Mouse (Mus musculus): ENCODE measurements around the gene Cacna2d4. TPM values are rescaled to one million over a fixed set of nuclear protein-coding genes. Genes with fewer than 3 reads are reported as not detected.

Cacna2d4 gene
- polyA plus RNA-seq, 1 experiment from 2014 or later, result not detected

DNA sequence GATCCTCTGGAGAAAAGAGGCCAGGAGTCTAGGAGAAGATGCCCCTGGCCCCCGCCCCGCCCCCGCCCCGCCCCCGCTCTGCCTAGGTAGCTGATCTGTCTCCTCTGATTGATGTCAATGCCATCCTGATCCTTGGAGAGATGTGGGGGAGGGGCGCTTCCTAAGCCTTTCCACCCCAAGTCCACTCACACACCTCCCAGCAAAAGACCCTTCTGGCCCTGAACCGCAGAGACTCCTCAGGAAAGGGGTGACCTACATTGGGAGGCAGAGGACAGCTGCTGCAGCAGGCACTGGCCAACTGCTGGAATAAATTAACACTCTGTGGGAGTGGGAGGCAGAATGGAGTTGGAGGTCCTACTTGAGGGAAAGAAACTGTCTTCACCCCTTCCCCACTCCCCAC is 90.2 kb downstream of the Cacna2d4 start:
- no peak for ATAC-seq (ENCODE audit: low read depth)
- H3K27me3 ChIP-seq (ENCODE audit: control insufficient read depth, insufficient read depth, low read depth, low read length), result peaks cover 29% of the 10 kb centered on the region
- H3K9ac ChIP-seq (ENCODE audit: low read length), result no peak overlapping the region
- no peaks in the 10 kb centered on the region for H3K36me3 ChIP-seq (ENCODE audit: control insufficient read depth, insufficient read depth, low read length)
- WGBS, result 19% methylated on average over 7 of the region's 7 CpGs
- H3K27ac ChIP-seq (ENCODE audit: low read length), result no peak overlapping the region
- H3K4me2 ChIP-seq (ENCODE audit: low read depth, low read length), result no peak overlapping the region
- H3K4me1 ChIP-seq (replicated peaks; ENCODE audit: control insufficient read depth, insufficient read depth, low read length), result peaks cover 18% of the 10 kb centered on the region; the same call in 1 of the 2 replicates
- no peak overlapping the region for H3K4me3 ChIP-seq (ENCODE audit: low read length)
- H3K9me3 ChIP-seq (ENCODE audit: control insufficient read depth, low read length), result no peaks in the 10 kb centered on the region

DNA sequence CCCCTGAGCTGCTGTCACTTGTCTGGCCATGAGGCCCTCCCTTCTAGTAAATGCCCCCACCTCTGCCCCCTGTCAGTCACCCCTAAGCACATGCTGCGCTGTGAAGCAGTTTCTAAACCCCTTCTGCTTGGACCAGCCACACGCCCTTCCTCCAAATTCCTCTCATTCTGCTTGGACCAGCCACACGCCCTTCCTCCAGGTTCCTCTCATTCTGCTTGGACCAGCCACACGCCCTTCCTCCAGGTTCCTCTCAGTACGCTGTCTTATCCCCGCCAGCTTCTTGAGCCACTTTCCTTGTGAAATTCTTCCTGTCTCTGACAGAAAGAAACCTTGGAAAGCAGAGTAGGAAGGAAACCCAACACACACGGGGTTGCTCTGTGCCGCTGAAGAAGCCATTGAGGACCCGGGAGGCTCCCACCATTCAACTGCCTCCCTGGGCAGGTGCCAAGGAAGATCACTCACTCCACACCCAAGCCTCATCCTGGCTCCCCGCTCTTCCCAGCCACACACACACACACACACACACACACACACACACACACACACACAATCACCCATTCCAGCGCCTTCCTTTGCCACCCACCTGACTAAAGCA is 92.3 kb downstream of the Cacna2d4 start:
- Histone ChIP-seq H3K36me3 (ENCODE audit: control insufficient read depth, insufficient read depth, low read length) (no peaks in the 10 kb centered on the region), H3K4me3 (ENCODE audit: low read length) (no peak overlapping the region), H3K27ac (ENCODE audit: low read length) (no peak overlapping the region), H3K9ac (ENCODE audit: low read length) (no peak overlapping the region), H3K4me2 (ENCODE audit: low read depth, low read length) (peak overlapping the region; percentile 17; the same call in 1 of the 2 replicates), H3K9me3 (ENCODE audit: control insufficient read depth, low read length) (no peaks in the 10 kb centered on the region), H3K27me3 (ENCODE audit: control insufficient read depth, insufficient read depth, low read depth, low read length) (peaks cover 29% of the 10 kb centered on the region), H3K4me1 (replicated peaks; ENCODE audit: control insufficient read depth, insufficient read depth, low read length) (peaks cover 24% of the 10 kb centered on the region)
- ATAC-seq (ENCODE audit: low read depth), result no peak; the same call in 1 of the 2 replicates
- 9% methylated on average over 10 of the region's 11 CpGs for WGBS

DNA sequence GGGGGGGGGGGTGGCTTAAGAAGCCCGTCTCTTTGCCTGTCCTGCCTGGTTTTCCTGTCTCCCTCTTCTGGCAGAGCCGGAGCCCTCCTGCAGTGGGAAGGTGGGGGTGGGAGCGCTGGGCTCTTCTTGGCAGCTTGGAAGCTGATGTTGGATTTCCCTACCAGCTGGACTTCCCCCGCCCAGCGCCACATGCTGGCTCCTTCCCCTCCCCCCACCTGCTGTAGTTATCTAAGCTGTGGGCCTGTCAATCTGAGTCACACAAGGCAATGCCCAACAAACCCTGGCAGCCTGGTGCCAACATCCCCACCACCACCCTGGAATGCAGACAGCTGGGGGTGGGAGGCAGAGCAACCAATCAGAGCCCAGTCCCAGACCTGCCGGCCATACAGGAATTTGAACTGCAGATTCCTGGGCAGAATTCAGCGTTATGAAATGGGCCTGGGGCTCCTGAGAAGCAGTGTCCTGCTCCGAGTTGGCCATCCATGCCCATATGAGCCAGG is 92.9 kb downstream of the Cacna2d4 start:
- H3K27ac ChIP-seq (ENCODE audit: low read length), result no peak overlapping the region
- no peak overlapping the region for H3K9ac ChIP-seq (ENCODE audit: low read length)
- no peaks in the 10 kb centered on the region for H3K36me3 ChIP-seq (ENCODE audit: control insufficient read depth, insufficient read depth, low read length)
- peaks cover 29% of the 10 kb centered on the region for H3K27me3 ChIP-seq (ENCODE audit: control insufficient read depth, insufficient read depth, low read depth, low read length)
- H3K4me2 ChIP-seq (ENCODE audit: low read depth, low read length), result peak overlapping the region; percentile 17; the same call in 1 of the 2 replicates
- peak; percentile 25; the same call in 1 of the 2 replicates for ATAC-seq (ENCODE audit: low read depth)
- H3K9me3 ChIP-seq (ENCODE audit: control insufficient read depth, low read length), result no peaks in the 10 kb centered on the region
- peaks cover 24% of the 10 kb centered on the region for H3K4me1 ChIP-seq (replicated peaks; ENCODE audit: control insufficient read depth, insufficient read depth, low read length)
- WGBS, result under 1% methylated on average over 8 of the region's 8 CpGs
- no peak overlapping the region for H3K4me3 ChIP-seq (ENCODE audit: low read length)

DNA sequence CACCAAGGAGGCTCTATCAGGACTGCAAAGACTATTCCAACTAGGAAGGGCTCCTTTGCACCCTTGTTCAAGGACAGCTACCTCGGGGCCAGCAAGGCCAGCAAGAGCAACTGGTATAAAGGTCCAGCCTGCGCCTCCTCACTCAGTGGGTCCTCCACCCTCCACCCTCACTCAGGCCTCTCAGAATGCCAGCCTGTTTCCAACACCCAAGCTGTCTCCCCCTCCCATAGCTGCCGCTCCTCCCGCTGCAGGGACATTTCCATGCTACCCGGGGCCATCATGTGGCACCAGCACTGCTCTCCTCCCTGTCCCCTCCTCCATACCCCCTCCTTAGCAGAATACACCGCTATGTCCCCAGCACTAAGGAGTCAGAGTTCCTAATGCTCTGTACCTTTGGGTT is 93.6 kb downstream of the Cacna2d4 start:
- ATAC-seq (ENCODE audit: low read depth), result no peak
- WGBS, result 11% methylated on average over 6 of the region's 6 CpGs
- no peaks in the 10 kb centered on the region for H3K36me3 ChIP-seq (ENCODE audit: control insufficient read depth, insufficient read depth, low read length)
- peaks cover 24% of the 10 kb centered on the region for H3K4me1 ChIP-seq (replicated peaks; ENCODE audit: control insufficient read depth, insufficient read depth, low read length)
- peak overlapping the region; percentile 53; the same call in 1 of the 2 replicates for H3K4me2 ChIP-seq (ENCODE audit: low read depth, low read length)
- peak overlapping the region; percentile 42; the same call in 1 of the 2 replicates for H3K4me3 ChIP-seq (ENCODE audit: low read length)
- no peak overlapping the region for H3K27ac ChIP-seq (ENCODE audit: low read length)
- no peak overlapping the region for H3K9ac ChIP-seq (ENCODE audit: low read length)
- H3K27me3 ChIP-seq (ENCODE audit: control insufficient read depth, insufficient read depth, low read depth, low read length), result peaks cover 29% of the 10 kb centered on the region
- no peaks in the 10 kb centered on the region for H3K9me3 ChIP-seq (ENCODE audit: control insufficient read depth, low read length)

DNA sequence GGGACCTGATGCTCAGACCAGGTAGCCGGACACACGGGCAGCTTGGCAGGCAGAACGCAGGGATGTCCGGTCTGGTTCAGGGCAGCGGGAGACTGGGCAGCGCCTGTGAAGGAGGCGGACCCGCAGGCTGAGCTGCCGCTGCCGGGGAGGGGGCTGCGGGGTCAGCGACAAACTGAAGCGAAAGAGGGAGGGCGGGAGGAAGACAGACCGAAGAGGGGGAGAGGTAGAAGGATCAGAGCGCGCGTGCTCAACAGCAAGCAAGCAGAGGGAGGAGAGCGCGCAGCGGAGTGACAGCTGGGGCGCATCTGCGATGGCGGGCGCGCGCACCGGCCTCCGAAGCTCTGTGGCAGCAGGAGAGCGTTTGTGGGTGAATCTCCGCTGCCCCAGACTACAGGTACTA is 94.2 kb downstream of the Cacna2d4 start, which contains the start of gene Lrtm2:
Gene Lrtm2 (minus strand): TSS at position 261 of the 400 bp plus-strand sequence.
- Histone ChIP-seq H3K9me3 (ENCODE audit: control insufficient read depth, low read length) (no peaks in the 10 kb centered on the region), H3K9ac (ENCODE audit: low read length) (no peak within 1 kb of the TSS), H3K27me3 (ENCODE audit: control insufficient read depth, insufficient read depth, low read depth, low read length) (peaks cover 29% of the 10 kb centered on the region), H3K4me2 (ENCODE audit: low read depth, low read length) (peak within 1 kb of the TSS; percentile 53), H3K4me3 (ENCODE audit: low read length) (peak within 1 kb of the TSS; percentile 42), H3K27ac (ENCODE audit: low read length) (no peak within 1 kb of the TSS), H3K36me3 (ENCODE audit: control insufficient read depth, insufficient read depth, low read length) (no peaks in the 10 kb centered on the region), H3K4me1 (replicated peaks; ENCODE audit: control insufficient read depth, insufficient read depth, low read length) (peaks cover 24% of the 10 kb centered on the region)
- 1% methylated on average over 31 of the region's 31 CpGs for WGBS
- no peak for ATAC-seq (ENCODE audit: low read depth)

DNA sequence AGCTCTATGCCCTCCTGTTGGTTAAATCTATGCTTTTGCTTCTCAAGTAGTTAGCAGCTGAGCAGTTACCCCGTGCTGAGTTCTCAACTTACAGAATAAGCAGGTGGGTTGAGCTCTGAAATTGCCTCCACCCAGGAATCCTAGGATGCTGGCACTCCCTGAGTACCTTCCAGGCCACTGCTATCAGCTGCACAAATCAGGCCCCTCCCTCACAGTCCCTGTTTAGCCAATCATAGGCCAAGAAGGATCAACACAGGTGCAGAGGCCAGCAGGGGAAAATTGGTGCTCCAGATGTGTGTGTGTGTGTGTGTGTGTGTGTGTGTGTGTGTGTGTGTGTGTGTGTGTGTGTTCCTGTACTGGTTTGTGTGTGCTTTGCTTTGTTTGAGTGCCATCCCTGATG is 95.8 kb downstream of the Cacna2d4 start:
- H3K4me2 ChIP-seq (ENCODE audit: low read depth, low read length), result no peak overlapping the region
- H3K9me3 ChIP-seq (ENCODE audit: control insufficient read depth, low read length), result no peaks in the 10 kb centered on the region
- no peak overlapping the region for H3K9ac ChIP-seq (ENCODE audit: low read length)
- H3K4me1 ChIP-seq (replicated peaks; ENCODE audit: control insufficient read depth, insufficient read depth, low read length), result peaks cover 24% of the 10 kb centered on the region
- H3K36me3 ChIP-seq (ENCODE audit: control insufficient read depth, insufficient read depth, low read length), result no peaks in the 10 kb centered on the region
- no peak overlapping the region for H3K4me3 ChIP-seq (ENCODE audit: low read length)
- no peak overlapping the region for H3K27ac ChIP-seq (ENCODE audit: low read length)
- peaks cover 29% of the 10 kb centered on the region for H3K27me3 ChIP-seq (ENCODE audit: control insufficient read depth, insufficient read depth, low read depth, low read length)
- 6% methylated on average over 1 of the region's 1 CpGs for WGBS
- peak; percentile 63 for ATAC-seq (ENCODE audit: low read depth)

DNA sequence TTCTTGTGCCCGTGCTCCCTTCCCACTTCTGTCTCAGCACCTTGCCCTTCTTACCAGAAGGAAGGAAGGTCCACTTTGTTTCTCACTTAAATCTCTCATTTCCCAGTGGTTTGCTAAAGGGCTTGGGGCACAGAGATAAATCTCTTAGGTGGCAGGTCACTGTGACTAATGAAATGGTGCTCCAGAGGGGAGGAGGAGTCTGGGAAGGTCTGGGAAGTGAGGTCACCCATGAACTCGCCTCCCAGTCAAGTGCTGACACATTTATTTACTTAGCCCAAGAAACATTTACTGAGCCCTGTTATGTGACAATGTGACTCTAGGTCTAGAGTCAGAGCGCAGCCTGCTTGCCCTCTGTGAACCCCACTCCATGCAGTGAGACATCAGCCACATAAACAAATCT is 96.9 kb downstream of the Cacna2d4 start:
- H3K4me1 ChIP-seq (replicated peaks; ENCODE audit: control insufficient read depth, insufficient read depth, low read length), result peaks cover 24% of the 10 kb centered on the region

DNA sequence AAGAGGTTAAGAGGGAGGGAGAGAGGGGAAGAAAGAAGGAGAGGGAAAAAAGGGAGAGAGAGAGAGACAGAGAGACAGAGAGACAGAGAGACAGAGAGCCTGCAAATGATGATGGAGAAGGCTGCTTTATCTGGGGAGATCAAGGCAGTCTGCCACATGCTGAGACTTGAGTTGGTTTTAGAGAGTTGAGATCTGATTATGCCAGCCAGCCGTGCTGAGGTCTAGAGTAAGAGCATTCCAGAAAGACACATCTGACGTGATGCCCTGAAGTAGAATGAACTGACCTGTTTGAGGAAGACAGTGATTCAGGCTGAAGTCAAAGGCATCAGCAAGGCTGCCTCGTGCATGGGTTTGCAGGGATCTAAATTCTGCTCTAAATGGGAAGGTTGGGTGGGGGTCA is 97.5 kb downstream of the Cacna2d4 start:
- no peak overlapping the region for H3K4me3 ChIP-seq (ENCODE audit: low read length)
- H3K4me2 ChIP-seq (ENCODE audit: low read depth, low read length), result no peak overlapping the region
- H3K36me3 ChIP-seq (ENCODE audit: control insufficient read depth, insufficient read depth, low read length), result no peaks in the 10 kb centered on the region
- H3K4me1 ChIP-seq (replicated peaks; ENCODE audit: control insufficient read depth, insufficient read depth, low read length), result peaks cover 23% of the 10 kb centered on the region
- no peak for ATAC-seq (ENCODE audit: low read depth)
- no peak overlapping the region for H3K9ac ChIP-seq (ENCODE audit: low read length)
- no peak overlapping the region for H3K27ac ChIP-seq (ENCODE audit: low read length)
- 25% methylated on average over 3 of the region's 3 CpGs for WGBS
- H3K9me3 ChIP-seq (ENCODE audit: control insufficient read depth, low read length), result no peaks in the 10 kb centered on the region
- peaks cover 27% of the 10 kb centered on the region for H3K27me3 ChIP-seq (ENCODE audit: control insufficient read depth, insufficient read depth, low read depth, low read length)

More for the DNA sequence above, 96.9 kb downstream of the Cacna2d4 start:
- Histone ChIP-seq H3K27ac (ENCODE audit: low read length) (no peak overlapping the region), H3K9ac (ENCODE audit: low read length) (no peak overlapping the region), H3K4me2 (ENCODE audit: low read depth, low read length) (no peak overlapping the region), H3K36me3 (ENCODE audit: control insufficient read depth, insufficient read depth, low read length) (no peaks in the 10 kb centered on the region), H3K9me3 (ENCODE audit: control insufficient read depth, low read length) (no peaks in the 10 kb centered on the region), H3K27me3 (ENCODE audit: control insufficient read depth, insufficient read depth, low read depth, low read length) (peaks cover 27% of the 10 kb centered on the region), H3K4me3 (ENCODE audit: low read length) (no peak overlapping the region)
- ATAC-seq (ENCODE audit: low read depth), result peak; percentile 39; the same call in 1 of the 2 replicates
- WGBS, result 1% methylated on average over 3 of the region's 3 CpGs

DNA sequence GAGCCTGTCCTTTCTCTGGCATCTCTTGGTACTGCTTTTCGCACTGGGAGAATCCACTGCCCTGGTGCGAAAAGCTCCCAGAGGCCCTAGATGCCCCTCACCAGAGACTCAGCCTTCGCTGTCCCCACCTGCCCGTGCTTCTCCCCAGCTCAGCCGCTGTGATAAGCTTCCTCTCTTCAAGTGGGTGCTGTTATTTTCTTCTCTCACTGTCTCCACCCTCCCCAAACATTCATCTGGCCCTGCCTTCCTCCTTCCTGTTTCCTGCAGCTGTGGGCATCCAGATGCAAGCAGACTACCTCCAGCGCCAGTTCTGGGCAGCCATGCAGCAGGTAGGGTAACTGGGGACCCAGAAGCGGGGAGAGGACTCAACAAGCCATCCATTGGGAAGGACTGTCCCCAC is 99.8 kb downstream of the Cacna2d4 start:
- no peak overlapping the region for H3K4me2 ChIP-seq (ENCODE audit: low read depth, low read length)
- no peak overlapping the region for H3K4me3 ChIP-seq (ENCODE audit: low read length)
- 63% methylated on average over 7 of the region's 7 CpGs for WGBS
- H3K27ac ChIP-seq (ENCODE audit: low read length), result no peak overlapping the region
- H3K27me3 ChIP-seq (ENCODE audit: control insufficient read depth, insufficient read depth, low read depth, low read length), result peaks cover 4% of the 10 kb centered on the region
- no peaks in the 10 kb centered on the region for H3K36me3 ChIP-seq (ENCODE audit: control insufficient read depth, insufficient read depth, low read length)
- no peaks in the 10 kb centered on the region for H3K9me3 ChIP-seq (ENCODE audit: control insufficient read depth, low read length)
- no peak overlapping the region for H3K9ac ChIP-seq (ENCODE audit: low read length)
- no peak for ATAC-seq (ENCODE audit: low read depth)
- H3K4me1 ChIP-seq (replicated peaks; ENCODE audit: control insufficient read depth, insufficient read depth, low read length), result peaks cover 7% of the 10 kb centered on the region

Measured in lung, embryonic 16.5 days (tissue).